Mouse (Mus musculus) ovary, postnatal 10 days (tissue): ENCODE data around the gene 2010300C02Rik.

Experiments used
- DNase-seq: peaks from one replicate; pipeline ENCODE4 v3.0.0; 2022; ENCODE audit warnings: low spot score

The 2010300C02Rik gene

GRCm38 (mm10) chr1:37572528-37573272, 147.2 kb downstream of the 2010300C02Rik start:
- DNase-seq, result no peak

DNA sequence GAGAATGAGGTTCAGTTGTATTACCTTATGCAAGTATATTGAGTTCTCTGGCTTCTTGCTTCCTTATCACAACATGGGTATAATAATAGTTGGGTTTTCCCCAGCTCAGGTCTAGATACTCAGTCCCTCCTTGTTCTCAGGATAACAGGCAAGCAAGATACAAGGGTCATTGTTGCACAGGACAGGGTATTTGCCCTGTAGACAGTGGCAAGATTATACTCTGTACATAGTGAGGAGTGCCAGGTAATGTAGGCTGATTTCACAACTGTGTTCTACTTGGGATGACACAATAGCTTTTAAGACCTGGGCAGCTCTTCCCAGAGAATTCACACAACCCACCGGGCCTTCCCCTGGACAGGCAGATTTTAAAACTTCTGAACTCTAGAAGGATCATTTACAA, 151.5 kb downstream of the 2010300C02Rik start:
- no peak for DNase-seq

GRCm38 (mm10) chr1:37566754-37567153, 153.1 kb downstream of the 2010300C02Rik start:
- no peak for DNase-seq

DNA sequence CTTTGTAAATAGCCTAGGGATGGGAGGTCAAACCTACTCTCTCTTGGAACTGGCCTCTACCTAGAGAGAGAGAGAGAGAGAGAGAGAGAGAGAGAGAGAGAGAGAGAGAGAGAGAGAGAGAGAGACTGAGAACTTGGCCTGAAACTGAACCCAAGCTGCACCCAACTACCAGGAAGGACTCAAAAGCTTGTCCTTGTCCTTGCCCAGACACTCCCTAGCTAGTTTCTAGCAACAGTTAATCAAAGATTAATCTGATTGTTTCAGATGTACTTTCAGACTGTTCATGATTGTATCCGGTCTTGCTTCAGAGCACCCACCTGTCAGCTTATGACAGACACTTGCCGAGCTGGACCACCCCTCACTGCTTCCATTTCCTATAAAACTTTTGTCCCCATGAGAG, 153.5 kb downstream of the 2010300C02Rik start:
- DNase-seq, result no peak

GRCm38 (mm10) chr1:37565396-37565795, 154.5 kb downstream of the 2010300C02Rik start:
- no peak for DNase-seq

DNA sequence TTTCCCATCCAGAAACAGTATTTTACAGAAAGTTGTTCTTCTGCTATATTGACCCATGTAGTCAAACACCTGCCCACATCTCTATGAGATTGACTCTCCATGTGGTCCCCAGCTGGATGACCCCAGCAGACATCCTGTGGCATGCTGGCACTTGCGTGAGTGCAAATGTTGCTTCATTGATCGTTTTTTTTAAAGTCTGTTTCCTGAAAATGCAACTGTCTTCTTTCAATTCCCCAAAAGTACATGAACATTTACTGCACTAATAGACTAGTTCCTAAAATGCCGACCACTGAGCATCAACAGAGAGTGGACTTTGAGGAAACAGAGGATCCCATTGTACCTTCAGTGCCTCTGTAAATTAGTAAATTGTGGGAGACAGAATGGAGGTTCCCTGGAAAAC, 157.9 kb downstream of the 2010300C02Rik start:
- no peak for DNase-seq
